Mouse (Mus musculus): ENCODE data around the gene Atp6v1g2. TPM values are rescaled to one million over a fixed set of nuclear protein-coding genes. Genes with fewer than 3 reads are reported as not detected.

The Atp6v1g2 gene
- polyA plus RNA-seq, 1 experiment = not detected

DNA sequence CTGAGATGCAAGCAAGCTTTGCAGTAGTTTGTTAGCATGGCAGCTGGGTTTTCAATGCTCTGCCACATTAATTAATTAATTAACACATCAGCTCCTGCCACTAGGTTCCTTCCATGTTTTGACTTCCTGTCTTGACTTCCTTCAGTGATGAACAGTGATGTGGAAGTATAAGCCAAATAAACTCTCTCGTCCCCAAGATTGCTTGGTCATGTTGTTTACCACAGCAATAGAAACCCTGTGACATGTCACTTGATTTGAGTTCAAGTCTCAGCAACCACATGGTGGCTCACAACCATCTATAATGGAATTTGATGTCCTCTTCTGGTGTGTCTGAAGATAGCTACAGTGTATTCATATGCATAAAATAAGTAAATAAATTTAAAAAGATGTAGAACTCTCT is 23.9 kb downstream of the Atp6v1g2 start:
- 40% methylated on average over 1 of the region's 1 CpGs for WGBS
- no peak overlapping the region for H3K4me3 ChIP-seq (ENCODE audit: insufficient read depth, low read depth, low read length)
- no peak for TF ChIP-seq POLR2A (IDR thresholded peaks at IDR 0.05; ENCODE audit: insufficient read depth, low read depth, low read length)
- no peak for TF ChIP-seq CTCF (IDR thresholded peaks at IDR 0.05; ENCODE audit: insufficient read depth, low read depth, low read length)

DNA sequence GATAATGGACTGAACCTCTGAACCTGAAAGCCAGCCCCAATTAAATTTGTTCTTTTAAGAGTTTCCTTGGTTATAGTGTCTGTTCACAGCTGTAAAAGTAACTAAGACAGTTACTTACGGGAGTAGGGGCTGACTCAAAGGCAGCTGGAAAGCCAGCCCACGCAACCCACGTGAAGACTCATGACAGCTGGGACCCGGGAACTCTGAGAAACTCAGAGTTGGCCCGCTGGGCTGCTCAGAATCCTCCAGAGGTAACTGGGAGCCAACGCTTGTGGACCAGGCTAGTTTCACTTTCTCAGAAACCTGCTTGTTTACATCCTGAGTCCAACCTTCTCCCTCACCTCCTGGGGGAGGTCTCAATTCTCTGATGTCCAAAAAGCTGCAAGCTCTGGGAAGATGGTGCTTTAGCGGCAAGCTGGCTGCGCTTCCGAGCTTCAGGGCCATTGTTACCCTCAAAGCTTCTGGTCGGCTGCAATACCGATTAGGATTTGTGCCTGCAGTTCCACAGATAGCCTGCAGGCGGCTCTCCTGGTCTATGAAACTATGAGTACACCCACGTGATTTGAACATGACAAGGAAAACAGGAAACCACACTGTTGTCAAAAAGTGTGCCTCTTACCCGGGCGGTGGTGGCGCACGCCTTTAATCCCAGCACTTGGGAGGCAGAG is 24.5 kb downstream of the Atp6v1g2 start:
- WGBS = 4% methylated on average over 17 of the region's 17 CpGs
- no peak overlapping the region for H3K27ac ChIP-seq (ENCODE audit: insufficient read depth, low read depth, low read length)
- TF ChIP-seq POLR2A (IDR thresholded peaks at IDR 0.05; ENCODE audit: insufficient read depth, low read depth, low read length) (no peak), CTCF (IDR thresholded peaks at IDR 0.05; ENCODE audit: insufficient read depth, low read depth, low read length) (peak; percentile 48; the same call in 1 of the 2 replicates)
- H3K4me3 ChIP-seq (ENCODE audit: insufficient read depth, low read depth, low read length) = peak overlapping the region; percentile 26
- H3K4me1 ChIP-seq (ENCODE audit: control insufficient read depth, insufficient read depth, low read length) = no peaks in the 10 kb centered on the region

More for the DNA sequence above, 23.9 kb downstream of the Atp6v1g2 start:
- Histone ChIP-seq H3K4me1 (ENCODE audit: control insufficient read depth, insufficient read depth, low read length) (no peaks in the 10 kb centered on the region), H3K27ac (ENCODE audit: insufficient read depth, low read depth, low read length) (no peak overlapping the region)

DNA sequence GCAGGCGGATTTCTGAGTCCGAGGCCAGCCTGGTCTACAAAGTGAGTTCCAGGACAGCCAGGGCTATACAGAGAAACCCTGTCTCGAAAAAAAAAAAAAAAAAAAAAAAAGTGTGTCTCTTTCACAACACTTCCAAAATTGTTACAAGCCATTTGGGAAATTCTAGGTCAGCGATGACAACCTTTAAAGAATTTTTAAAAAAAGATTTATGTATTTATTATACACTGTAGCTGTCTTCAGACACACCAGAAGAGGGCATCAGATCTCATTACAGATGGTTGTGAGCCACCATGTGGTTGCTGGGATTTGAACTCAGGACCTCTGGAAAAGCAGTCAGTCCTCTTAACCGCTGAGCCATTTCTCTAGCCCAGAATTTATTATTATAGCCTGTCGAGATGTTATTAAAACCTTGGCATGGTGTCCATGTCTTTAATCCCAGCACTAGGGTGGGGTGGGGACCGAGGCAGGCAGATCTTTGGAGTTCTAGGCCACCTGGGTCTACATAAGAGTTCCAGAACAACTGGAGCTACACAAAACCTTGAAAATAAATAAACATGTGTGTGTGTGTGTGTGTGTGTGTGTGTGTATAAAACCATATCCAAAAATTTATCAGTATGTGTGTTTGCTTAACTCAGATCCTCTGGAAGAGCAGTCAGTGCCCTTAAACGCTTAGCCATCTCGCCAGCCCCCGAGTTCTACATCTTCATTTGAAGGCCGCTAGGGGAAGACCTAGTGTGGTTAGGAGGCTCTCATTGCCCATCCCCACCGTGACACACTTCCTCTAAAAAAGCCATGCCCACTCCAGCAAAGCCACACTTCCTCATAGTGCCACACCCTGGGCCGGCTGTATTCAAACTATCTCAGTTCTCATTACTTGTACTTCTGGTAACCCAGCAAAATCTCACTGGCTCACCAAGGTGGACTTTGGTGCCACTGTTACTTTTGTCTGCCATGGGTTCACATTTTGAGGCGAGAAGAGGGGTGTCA is 25.3 kb downstream of the Atp6v1g2 start:
- H3K4me3 ChIP-seq (ENCODE audit: insufficient read depth, low read depth, low read length) = no peak overlapping the region
- WGBS = 67% methylated on average over 14 of the region's 14 CpGs
- no peak overlapping the region for H3K27ac ChIP-seq (ENCODE audit: insufficient read depth, low read depth, low read length)
- TF ChIP-seq POLR2A (IDR thresholded peaks at IDR 0.05; ENCODE audit: insufficient read depth, low read depth, low read length) = no peak
- TF ChIP-seq CTCF (IDR thresholded peaks at IDR 0.05; ENCODE audit: insufficient read depth, low read depth, low read length) = no peak
- H3K4me1 ChIP-seq (ENCODE audit: control insufficient read depth, insufficient read depth, low read length) = peaks cover 3% of the 10 kb centered on the region; the same call in 1 of the 2 replicates

DNA sequence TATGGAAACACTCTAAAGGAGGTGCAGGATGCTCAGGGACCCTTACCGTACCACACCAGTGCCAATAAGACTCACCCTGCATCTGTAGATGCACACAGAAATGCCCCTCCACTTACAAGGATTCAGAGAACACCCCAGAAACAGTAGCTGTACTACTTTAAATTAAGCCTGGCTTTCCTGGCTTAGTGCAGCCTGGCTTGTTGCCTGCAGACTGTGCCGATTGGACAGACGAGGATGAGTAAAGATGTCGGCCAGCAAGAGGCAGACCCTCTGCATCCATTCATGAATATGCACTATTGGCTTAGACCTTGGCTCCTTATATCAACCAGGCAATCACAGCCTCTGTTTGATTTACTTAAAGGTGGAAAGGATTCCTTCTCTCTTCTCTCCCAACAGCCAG is 26.2 kb downstream of the Atp6v1g2 start:
- TF ChIP-seq CTCF (IDR thresholded peaks at IDR 0.05; ENCODE audit: insufficient read depth, low read depth, low read length) = no peak
- TF ChIP-seq POLR2A (IDR thresholded peaks at IDR 0.05; ENCODE audit: insufficient read depth, low read depth, low read length) = no peak
- 57% methylated on average over 4 of the region's 4 CpGs for WGBS
- no peak overlapping the region for H3K4me3 ChIP-seq (ENCODE audit: insufficient read depth, low read depth, low read length)
- H3K4me1 ChIP-seq (ENCODE audit: control insufficient read depth, insufficient read depth, low read length) = peaks cover 6% of the 10 kb centered on the region; the same call in 1 of the 2 replicates
- no peak overlapping the region for H3K27ac ChIP-seq (ENCODE audit: insufficient read depth, low read depth, low read length)

DNA sequence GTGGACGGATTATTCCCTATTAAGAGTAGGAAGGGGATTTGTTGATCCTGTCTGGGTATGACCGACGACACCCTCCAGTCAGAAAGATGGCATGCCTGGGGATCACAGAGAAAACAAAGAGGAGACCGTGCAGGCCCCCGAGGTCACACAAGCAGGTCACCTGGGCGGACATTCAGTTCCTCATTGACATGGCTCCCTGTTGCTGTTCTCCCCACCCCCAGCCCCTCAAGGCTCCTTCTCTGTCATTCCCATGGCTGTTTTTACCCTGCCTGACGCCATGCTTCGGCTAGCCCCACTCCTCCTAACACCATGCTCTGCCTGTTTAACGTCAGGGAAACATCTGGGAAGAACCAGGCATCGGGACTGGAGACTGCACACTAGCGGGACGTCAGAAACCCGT is 28.2 kb downstream of the Atp6v1g2 start:
- no peak overlapping the region for H3K4me3 ChIP-seq (ENCODE audit: insufficient read depth, low read depth, low read length)
- WGBS = 79% methylated on average over 13 of the region's 13 CpGs
- TF ChIP-seq CTCF (IDR thresholded peaks at IDR 0.05; ENCODE audit: insufficient read depth, low read depth, low read length) = no peak
- TF ChIP-seq POLR2A (IDR thresholded peaks at IDR 0.05; ENCODE audit: insufficient read depth, low read depth, low read length) = no peak

DNA sequence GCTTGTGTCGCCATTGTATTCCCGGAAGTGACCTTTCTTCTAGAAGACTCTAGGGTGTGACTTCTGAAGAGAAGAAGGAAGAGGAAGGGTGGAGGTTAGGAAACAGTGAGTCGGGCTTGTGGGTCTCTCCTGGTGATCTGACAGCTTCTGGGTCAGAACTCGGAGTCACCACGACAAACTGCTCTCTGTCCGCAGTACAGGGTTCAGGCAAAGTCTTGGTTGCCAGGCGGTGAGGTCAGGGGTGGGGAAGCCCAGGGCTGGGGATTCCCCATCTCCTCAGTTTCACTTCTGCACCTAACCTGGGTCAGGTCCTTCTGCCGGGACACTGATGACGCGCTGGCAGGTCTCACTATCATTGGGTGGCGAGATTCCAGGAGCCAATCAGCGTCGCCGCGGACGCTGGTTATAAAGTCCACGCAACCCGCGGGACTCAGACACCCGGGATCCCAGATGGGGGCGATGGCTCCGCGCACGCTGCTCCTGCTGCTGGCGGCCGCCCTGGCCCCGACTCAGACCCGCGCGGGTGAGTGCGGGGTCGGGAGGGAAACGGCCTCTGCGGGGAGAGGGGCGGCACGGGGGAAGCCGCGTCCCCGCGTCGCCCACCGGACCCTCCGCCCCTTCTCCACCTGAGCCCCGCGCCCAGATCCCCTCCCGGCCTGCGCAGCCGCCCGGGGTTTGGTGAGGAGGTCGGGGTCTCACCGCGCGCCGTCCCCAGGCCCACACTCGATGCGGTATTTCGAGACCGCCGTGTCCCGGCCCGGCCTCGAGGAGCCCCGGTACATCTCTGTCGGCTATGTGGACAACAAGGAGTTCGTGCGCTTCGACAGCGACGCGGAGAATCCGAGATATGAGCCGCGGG is 29.4 kb downstream of the Atp6v1g2 start, which contains the start of gene H2-D1:
H2-D1 (plus strand) TSS at position 67 of the 859 bp plus-strand sequence.
- TF ChIP-seq POLR2A (IDR thresholded peaks at IDR 0.05; ENCODE audit: insufficient read depth, low read depth, low read length) (peak; percentile 82), CTCF (IDR thresholded peaks at IDR 0.05; ENCODE audit: insufficient read depth, low read depth, low read length) (no peak)
- H3K27ac ChIP-seq (ENCODE audit: insufficient read depth, low read depth, low read length) = no peak within 1 kb of the TSS
- H3K4me1 ChIP-seq (ENCODE audit: control insufficient read depth, insufficient read depth, low read length) = peaks cover 6% of the 10 kb centered on the region; the same call in 1 of the 2 replicates
- H3K4me3 ChIP-seq (ENCODE audit: insufficient read depth, low read depth, low read length) = peak within 1 kb of the TSS; percentile 72
- WGBS = 2% methylated on average over 73 of the region's 73 CpGs

More for the DNA sequence above, 28.2 kb downstream of the Atp6v1g2 start:
- Histone ChIP-seq H3K27ac (ENCODE audit: insufficient read depth, low read depth, low read length) (no peak overlapping the region), H3K4me1 (ENCODE audit: control insufficient read depth, insufficient read depth, low read length) (peaks cover 6% of the 10 kb centered on the region; the same call in 1 of the 2 replicates)

DNA sequence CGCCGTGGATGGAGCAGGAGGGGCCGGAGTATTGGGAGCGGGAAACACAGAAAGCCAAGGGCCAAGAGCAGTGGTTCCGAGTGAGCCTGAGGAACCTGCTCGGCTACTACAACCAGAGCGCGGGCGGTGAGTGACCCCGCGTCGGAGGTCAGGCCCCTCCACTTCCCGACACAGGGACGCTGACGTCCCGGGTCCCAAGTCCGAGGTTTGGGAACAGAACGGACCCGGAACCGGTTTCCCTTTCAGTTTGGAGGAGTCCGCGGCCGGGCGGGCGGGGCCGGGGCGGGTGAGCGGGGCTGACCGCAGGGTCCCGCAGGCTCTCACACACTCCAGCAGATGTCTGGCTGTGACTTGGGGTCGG is 30.0 kb downstream of the Atp6v1g2 start:
- no peak for TF ChIP-seq POLR2A (IDR thresholded peaks at IDR 0.05; ENCODE audit: insufficient read depth, low read depth, low read length)
- TF ChIP-seq CTCF (IDR thresholded peaks at IDR 0.05; ENCODE audit: insufficient read depth, low read depth, low read length) = no peak
- WGBS = under 1% methylated on average over 31 of the region's 31 CpGs
- peaks cover 6% of the 10 kb centered on the region; the same call in 1 of the 2 replicates for H3K4me1 ChIP-seq (ENCODE audit: control insufficient read depth, insufficient read depth, low read length)
- no peak overlapping the region for H3K27ac ChIP-seq (ENCODE audit: insufficient read depth, low read depth, low read length)
- H3K4me3 ChIP-seq (ENCODE audit: insufficient read depth, low read depth, low read length) = peak overlapping the region; percentile 72

DNA sequence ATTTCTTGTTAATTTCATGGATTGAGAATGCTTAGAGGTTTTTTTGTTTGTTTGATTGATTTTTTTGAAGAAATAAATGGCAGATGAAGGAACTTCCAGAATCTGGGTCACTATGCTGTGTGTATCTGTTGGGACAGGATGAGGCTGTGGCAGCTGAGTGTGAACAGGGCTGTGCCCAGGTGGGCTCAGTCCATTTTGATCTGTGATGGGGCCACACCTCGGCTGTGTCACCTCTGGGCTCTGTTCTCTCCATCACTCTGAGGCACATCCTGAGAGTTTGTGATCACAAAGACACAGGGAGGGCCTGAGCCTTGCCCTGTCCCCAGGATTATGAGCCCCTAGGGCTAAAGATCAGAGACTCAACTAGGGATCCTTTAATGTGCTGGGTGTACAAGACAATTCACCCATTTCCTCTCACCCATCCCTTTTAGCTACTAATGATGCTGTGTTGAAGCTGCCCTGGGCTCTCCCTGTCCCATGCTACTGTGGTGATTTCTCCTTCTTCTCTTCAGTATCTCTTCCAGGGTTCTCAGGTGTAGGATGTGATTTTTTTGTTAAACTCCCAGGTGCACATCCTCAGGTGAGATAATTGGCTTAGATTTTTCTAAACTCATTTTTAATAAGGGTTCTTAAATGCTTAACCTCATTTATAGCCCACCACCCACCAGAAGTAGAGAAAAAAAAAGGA is 34.1 kb downstream of the Atp6v1g2 start:
- peaks cover 6% of the 10 kb centered on the region; the same call in 1 of the 2 replicates for H3K4me1 ChIP-seq (ENCODE audit: control insufficient read depth, insufficient read depth, low read length)
- 90% methylated on average over 1 of the region's 1 CpGs for WGBS
- no peak overlapping the region for H3K4me3 ChIP-seq (ENCODE audit: insufficient read depth, low read depth, low read length)
- H3K27ac ChIP-seq (ENCODE audit: insufficient read depth, low read depth, low read length) = no peak overlapping the region
- no peak for TF ChIP-seq POLR2A (IDR thresholded peaks at IDR 0.05; ENCODE audit: insufficient read depth, low read depth, low read length)
